25 mouse cellular contexts compared by ENCODE assay signal in the genomic region with DNA sequence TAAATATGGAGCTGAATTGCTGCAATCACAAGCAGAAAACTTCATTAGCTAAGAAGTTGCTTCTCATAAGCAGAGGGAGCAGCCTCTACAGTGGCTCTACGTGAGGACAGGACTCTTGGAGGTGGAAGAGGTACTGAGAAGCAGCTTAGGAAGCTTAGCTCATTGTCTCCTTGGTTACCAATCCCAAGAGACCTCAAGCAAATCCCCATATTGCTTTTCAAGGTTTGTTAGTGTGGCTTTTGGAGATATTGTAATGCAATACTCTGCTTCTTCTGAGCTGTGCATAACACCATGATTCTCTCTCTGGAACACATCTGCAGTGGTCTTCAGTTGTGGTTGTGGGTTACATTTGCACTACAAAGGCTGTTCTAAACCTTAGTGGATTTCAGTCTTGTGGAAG.
"Had no signal": no experiment of that assay in that cellular context is flagged by ENCODE, and none has a peak within 500 bp of the region (broad histone marks: within the 10 kb centered on the region; RNA-seq: fewer than 3 reads in every experiment).

No protein-coding gene starts in this region.

- DNase-seq: gastrocnemius, adult 2 months; gastrocnemius, postnatal 10 days; gastrocnemius, postnatal 25 days; heart, adult 2 months; heart, postnatal 10 days; heart, postnatal 4 days; kidney, adult 11 months; kidney, adult 2 months; kidney, postnatal 14 days; kidney, postnatal 36 days; layer of hippocampus, adult 9-11 months; layer of hippocampus, postnatal 36 days; left cerebral cortex, postnatal 4 days had no signal

- ATAC-seq: hindbrain, embryonic 16.5 days; inflammation-experienced regulatory T-cells, adult 6 months; intestine, embryonic 15.5 days; liver, embryonic 12.5 days had no signal

- H3K4me1 ChIP-seq: heart, embryonic 12.5 days; hindbrain, embryonic 10.5 days; hindbrain, embryonic 12.5 days; intestine, embryonic 15.5 days; limb, embryonic 13.5 days; limb, embryonic 15.5 days; liver, embryonic 12.5 days had no signal

- H3K27ac ChIP-seq: gastrocnemius, adult 2 months; heart, adult 2 months; hindbrain, embryonic 10.5 days; hindbrain, embryonic 12.5 days; hindbrain, embryonic 14.5 days; intestine, embryonic 15.5 days; kidney, postnatal 0 days; limb, embryonic 13.5 days; limb, embryonic 15.5 days; liver, embryonic 12.5 days; liver, embryonic 14.5 days had no signal

- H3K4me3 ChIP-seq: gastrocnemius, adult 2 months; heart, adult 2 months; heart, embryonic 12.5 days; hindbrain, embryonic 10.5 days; hindbrain, embryonic 12.5 days; intestine, embryonic 15.5 days; limb, embryonic 13.5 days; limb, embryonic 15.5 days; liver, embryonic 12.5 days had no signal

- H3K36me3 ChIP-seq: heart, embryonic 12.5 days; hindbrain, embryonic 10.5 days; hindbrain, embryonic 12.5 days; intestine, embryonic 15.5 days; limb, embryonic 13.5 days; limb, embryonic 15.5 days; liver, embryonic 12.5 days had no signal

- H3K9ac ChIP-seq: heart, embryonic 12.5 days; hindbrain, embryonic 12.5 days; hindbrain, embryonic 14.5 days; intestine, embryonic 15.5 days; limb, embryonic 13.5 days; limb, embryonic 15.5 days; liver, embryonic 12.5 days; liver, embryonic 14.5 days had no signal

- H3K27me3 ChIP-seq: heart, embryonic 12.5 days; hindbrain, embryonic 12.5 days; intestine, embryonic 15.5 days; limb, embryonic 13.5 days; limb, embryonic 15.5 days; liver, embryonic 12.5 days had no signal

- H3K4me2 ChIP-seq: heart, embryonic 12.5 days; hindbrain, embryonic 12.5 days; hindbrain, embryonic 14.5 days; intestine, embryonic 15.5 days; limb, embryonic 13.5 days; limb, embryonic 15.5 days; liver, embryonic 12.5 days had no signal

- H3K9me3 ChIP-seq: heart, embryonic 12.5 days; hindbrain, embryonic 10.5 days; hindbrain, embryonic 12.5 days; intestine, embryonic 15.5 days; limb, embryonic 13.5 days; limb, embryonic 15.5 days; liver, embryonic 12.5 days had no signal
